Mouse (Mus musculus) heart, adult 9 months (tissue): Measurements from ENCODE around the gene Abhd12.
"Not testable (repeated sequence)": the region's sequence is repeated elsewhere in the genome, so short reads cannot be mapped to it uniquely, and the experiment has no call there.

ENCODE experiments used
- DNase-seq, 2 experiments: peaks; one replicate each; pipeline ENCODE4 v3.0.0; 2022; ENCODE audit warnings: low spot score in 2 of 2

Gene Abhd12

GRCm38 (mm10) chr2:150904272-150904935, at the start of gene Abhd12:
Abhd12 (minus strand) TSS chr2:150904741.
- peak; percentile 97 for DNase-seq

DNA sequence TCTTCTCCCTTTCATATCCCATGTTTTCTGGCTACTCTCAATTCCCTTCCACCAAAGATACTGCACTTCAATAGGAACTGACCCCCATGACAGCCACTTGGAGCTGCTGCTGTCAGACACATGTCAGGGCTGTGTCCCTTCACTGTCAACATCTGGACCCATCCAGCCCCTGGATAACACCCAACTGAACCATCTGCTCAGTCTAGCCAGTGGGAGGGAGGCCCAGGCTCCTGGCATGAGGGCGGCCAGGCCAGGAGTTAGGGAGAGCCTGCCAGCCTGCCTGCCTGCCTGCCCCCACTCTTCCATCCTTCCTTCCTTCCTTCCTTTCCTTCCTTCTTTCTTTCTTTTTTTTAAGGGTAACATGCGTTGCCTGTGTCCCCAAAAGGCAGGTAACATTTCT, 46.7 kb upstream of the Abhd12 start:
- no peak for DNase-seq

DNA sequence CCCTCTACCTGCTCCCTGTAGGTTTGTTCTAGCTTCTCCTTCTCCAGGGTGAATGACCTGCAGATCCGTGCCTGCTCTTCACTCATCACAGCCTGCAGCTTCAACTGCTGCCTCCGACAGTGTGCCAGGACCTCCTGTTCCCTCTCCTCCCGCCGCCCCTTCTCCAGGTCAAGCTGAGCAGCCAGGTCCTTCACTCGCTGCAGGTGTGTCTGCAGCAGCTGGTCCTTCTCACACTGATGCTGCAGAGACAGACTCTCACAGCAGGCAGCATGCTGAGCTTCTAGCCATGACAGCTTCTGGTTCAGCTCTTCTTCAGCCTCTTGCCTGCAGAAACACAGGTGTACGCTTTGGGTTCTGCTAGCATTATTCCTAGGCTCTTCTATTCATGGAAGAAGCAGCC, 45.5 kb upstream of the Abhd12 start:
- no peak for DNase-seq

DNA sequence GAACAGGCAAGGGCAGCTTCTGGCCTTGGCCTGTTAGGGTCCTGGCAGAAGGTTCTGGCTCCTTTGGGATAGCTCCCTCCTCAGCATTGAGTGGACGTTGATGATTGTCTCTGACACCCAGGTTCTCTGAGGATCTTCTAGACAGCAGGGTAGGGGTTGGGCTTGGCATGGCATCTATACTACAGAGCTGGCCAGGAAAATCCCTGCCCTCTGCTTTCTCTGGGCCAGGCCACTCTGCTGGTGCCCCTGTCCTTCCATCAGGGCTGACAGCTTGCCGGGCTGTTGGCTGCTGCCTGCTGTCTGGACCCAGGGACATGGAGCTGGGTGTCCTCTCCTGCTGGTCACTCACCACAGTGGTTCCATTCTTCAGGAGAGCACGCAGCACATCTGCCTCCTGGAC, 45.1 kb upstream of the Abhd12 start:
- DNase-seq: no peak

DNA sequence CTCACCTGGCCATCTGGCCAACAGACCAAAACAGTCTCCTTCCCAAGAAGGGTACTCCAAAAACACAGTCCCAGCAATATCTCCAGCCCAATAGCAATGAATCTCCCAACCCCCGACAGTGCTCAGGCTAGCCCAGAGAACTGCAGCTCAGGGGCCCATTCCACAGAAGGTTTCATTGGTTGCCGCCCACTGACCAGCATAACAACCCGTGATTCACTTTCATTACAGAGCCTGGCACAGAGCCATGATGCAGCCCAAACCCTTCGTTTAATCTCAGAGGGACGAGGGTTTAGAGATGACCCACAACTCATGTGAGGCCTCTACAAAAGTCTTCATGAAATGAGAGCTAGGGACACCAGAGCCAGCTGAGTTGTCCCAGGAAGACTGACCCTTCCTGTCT, 44.2 kb upstream of the Abhd12 start:
- DNase-seq: no peak

- DNase-seq: not testable (repeated sequence)
These were observed 43.5 kb upstream of the Abhd12 start for GRCm38 (mm10) chr2:150947880-150948611.

DNA sequence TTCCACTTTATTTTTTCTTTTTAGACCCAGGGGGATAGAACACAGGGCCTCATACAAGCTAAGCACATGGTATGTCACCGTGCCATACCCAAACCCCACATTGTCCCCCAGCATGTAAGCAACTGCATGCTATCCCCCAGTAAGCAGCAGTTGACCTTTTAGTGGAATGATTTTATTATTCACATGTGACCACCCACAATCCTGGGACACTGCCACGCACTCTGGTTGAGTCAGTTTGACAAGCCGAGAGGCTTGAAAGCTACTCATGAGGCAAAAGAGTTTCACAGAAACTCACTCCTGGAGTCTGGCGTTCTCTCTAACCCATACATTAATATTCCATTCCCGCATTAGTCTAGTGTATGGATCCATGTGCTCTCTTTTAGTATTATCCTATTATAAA, 42.8 kb upstream of the Abhd12 start:
- not testable (repeated sequence) for DNase-seq

GRCm38 (mm10) chr2:150944017-150944416, 39.5 kb upstream of the Abhd12 start:
- DNase-seq: no peak

DNA sequence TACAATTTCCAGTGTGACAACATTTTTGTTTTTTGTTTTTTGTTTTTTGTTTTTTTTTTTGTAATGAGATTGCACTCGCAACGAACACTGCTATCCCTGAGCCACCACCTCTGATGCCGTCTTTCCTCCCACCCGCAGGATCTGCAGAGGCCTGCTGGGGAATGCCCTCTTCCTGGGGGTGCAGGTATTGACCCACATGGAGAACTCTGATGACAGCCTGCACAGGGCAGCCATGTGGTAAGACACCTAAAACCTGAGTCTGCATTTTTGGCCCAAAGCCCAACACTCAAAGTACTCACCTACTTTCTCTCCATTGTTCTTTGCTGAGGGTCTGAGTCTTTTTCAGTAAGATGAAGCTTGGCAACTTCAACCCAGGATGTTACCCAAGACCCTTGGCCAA, 30.1 kb upstream of the Abhd12 start:
- no peak for DNase-seq

GRCm38 (mm10) chr2:150933482-150933881, 28.9 kb upstream of the Abhd12 start:
- no peak for DNase-seq

GRCm38 (mm10) chr2:150930806-150931205, 26.3 kb upstream of the Abhd12 start:
- no peak for DNase-seq

GRCm38 (mm10) chr2:150929156-150929555, 24.6 kb upstream of the Abhd12 start:
- DNase-seq: no peak

DNA sequence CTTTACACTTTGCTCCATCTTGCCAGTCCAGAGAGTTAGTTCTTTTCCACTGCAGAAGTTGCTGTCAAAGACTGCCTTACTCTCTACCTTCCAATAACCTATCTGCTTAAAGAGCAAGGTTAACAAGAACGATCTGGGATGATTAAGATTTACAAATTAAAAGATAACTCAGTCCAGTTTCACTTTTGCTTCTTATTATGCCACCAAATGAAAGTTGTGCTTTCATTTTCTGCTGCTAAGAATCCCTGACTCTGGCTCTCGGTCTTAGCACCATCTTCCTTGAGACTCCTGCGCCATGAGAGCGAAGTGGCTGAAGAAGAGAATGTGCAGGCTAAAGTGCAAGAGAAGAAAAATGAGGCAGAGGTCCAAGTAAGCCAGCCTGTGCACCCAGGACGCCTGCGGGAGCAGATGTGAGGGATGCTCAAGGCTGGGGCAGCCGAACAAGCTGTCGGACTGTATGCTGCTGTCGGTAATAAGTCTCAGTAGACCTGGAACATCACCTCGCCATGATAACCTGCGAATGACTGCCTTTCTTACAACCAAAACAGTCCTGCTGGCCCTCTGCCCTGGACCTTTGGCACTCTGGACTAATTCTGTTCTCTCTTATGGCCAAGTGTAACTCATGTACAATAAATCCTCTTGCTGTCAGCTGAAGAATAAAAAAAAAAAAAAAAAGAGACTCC, 22.6 kb upstream of the Abhd12 start:
- DNase-seq: no peak

- no peak for DNase-seq
These were observed 19.0 kb upstream of the Abhd12 start for GRCm38 (mm10) chr2:150923505-150923904.

DNA sequence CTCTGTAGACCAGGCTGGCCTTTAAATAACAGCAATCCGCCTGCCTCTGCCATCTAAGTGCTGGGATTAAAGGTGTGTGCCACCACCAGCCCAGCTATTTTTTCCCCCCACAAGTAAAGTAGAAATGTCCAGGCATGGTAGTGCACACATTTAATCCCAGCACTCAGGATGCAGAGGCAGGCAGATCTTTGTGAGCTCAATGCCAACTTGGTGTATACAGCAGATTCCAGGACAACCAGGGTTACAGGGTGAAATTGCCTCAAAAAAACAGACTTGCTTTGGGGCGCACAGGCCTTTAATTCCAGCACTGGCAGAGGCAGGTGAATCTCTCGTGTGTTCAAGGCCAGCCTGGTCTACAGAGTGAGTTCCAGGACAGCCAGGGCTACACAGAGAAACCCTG, 18.5 kb upstream of the Abhd12 start:
- DNase-seq: no peak

- DNase-seq: peak in 1 of 2 experiments; percentile 20
These were observed 17.6 kb upstream of the Abhd12 start for GRCm38 (mm10) chr2:150922165-150922564.

DNA sequence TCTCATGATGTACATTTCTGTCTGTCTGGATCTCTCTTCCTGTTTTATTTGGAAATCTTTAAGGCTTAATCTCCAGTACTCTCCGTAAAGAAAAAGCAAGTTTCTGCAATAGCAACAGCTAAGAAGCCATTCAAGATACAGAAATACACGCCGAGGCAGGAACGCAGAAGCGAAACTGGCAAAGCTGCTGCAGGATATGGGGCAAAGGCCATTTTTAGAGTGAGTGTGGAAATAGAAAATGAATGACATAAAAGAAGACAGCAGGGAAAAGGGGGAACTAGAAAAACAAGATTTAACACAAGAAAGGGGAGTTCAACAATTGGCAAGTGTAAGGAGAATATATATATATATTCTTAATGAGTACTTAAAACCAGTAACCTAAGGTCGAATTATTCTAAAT, 17.2 kb upstream of the Abhd12 start:
- DNase-seq: peak; percentile 23 to 39

GRCm38 (mm10) chr2:150920543-150920942, 16.0 kb upstream of the Abhd12 start:
- DNase-seq: no peak

- DNase-seq: no peak
These were observed 14.2 kb upstream of the Abhd12 start for GRCm38 (mm10) chr2:150918720-150919119.

DNA sequence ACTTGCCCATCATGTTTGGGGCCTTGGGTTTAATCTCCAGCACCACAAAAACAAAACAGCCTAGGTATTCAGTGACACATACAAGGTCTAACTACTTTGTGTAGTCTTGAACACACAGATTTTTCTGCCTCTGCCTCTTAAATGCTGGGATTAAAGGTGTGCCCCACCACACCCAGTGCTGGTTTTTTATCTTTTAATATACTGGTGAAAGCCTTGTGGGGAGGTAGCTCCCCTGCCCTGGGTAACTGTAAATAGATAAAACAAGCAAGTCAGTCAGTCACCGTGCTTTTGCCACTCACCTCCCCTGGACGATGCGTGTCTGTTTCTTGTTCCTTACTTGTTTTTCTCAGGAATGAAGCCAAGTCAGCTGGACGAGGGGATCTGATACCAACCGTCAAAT, 11.2 kb upstream of the Abhd12 start:
- DNase-seq: no peak

GRCm38 (mm10) chr2:150914781-150915515, 10.4 kb upstream of the Abhd12 start:
- DNase-seq: no peak

DNA sequence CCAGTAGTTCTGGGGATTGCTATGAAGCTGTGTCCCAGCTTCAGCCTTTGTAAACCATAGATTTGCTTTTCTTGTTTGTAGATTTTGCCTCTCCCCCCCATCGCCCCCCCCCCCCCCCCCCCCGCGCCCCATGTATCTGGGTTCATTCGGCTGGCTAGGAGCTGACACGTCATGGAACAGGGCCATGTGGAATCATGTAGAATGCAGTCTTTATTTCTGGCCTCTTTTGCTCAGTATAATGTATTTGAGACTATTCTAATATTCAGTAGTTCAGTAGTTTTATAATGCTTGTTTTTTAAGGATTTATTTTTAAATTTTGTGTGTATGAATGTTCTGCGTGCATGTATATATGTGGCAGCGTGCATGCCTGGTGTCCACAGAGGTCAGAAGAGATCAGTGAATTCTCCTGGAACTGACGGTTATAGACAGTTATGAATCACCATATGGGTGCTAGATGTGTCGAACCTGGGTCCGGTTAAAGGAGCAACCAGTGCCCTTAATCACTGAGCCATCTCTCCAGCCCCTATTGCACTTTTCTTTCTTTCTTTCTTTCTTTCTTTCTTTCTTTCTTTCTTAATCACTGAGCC, 5.8 kb upstream of the Abhd12 start:
- no peak for DNase-seq
